Mouse (Mus musculus): ENCODE measurements at regions not wholly inside any gene's neighbourhood (a gene's known extent, or its start where the extent isn't known, plus 50 kb on each side); places are given as distances from the start of the nearest gene placed in this dataset.

- no peak for ATAC-seq (ENCODE audit: insufficient read depth, low FRiP score)
- no peaks in the 10 kb centered on the region for H3K4me1 ChIP-seq (ENCODE audit: control insufficient read depth, insufficient read depth, low read length)
- H3K4me2 ChIP-seq (ENCODE audit: low read depth, low read length) = no peak overlapping the region
- WGBS = 90% methylated on average over 2 of the region's 2 CpGs
- H3K9ac ChIP-seq (ENCODE audit: low read length) = no peak overlapping the region
- H3K27me3 ChIP-seq (ENCODE audit: control insufficient read depth, insufficient read depth, low read length) = no peaks in the 10 kb centered on the region
- H3K9me3 ChIP-seq (replicated peaks; ENCODE audit: control insufficient read depth, low read length) = no peaks in the 10 kb centered on the region; the same call in 1 of the 2 replicates
- no peaks in the 10 kb centered on the region for H3K36me3 ChIP-seq (ENCODE audit: control insufficient read depth, insufficient read depth, low read length)
- no peak overlapping the region for H3K27ac ChIP-seq (ENCODE audit: low read length)
- no peak overlapping the region for H3K4me3 ChIP-seq (replicated peaks; ENCODE audit: low read length)
These were observed 669.5 kb downstream of the Epha7 start for GRCm38 (mm10) chr4:29482407-29482806.

GRCm38 (mm10) chr4:29500844-29501243, 687.9 kb downstream of the Epha7 start:
- ATAC-seq (ENCODE audit: insufficient read depth, low FRiP score) = no peak
- Histone ChIP-seq H3K9me3 (replicated peaks; ENCODE audit: control insufficient read depth, low read length) (no peaks in the 10 kb centered on the region), H3K4me1 (ENCODE audit: control insufficient read depth, insufficient read depth, low read length) (no peaks in the 10 kb centered on the region), H3K4me2 (ENCODE audit: low read depth, low read length) (no peak overlapping the region), H3K27me3 (ENCODE audit: control insufficient read depth, insufficient read depth, low read length) (no peaks in the 10 kb centered on the region), H3K9ac (ENCODE audit: low read length) (no peak overlapping the region), H3K36me3 (ENCODE audit: control insufficient read depth, insufficient read depth, low read length) (no peaks in the 10 kb centered on the region), H3K4me3 (replicated peaks; ENCODE audit: low read length) (no peak overlapping the region), H3K27ac (ENCODE audit: low read length) (no peak overlapping the region)
- WGBS = 77% methylated on average over 1 of the region's 1 CpGs

- no peak overlapping the region for H3K9ac ChIP-seq (ENCODE audit: low read length)
- 57% methylated on average over 4 of the region's 4 CpGs for WGBS
- no peaks in the 10 kb centered on the region for H3K4me1 ChIP-seq (ENCODE audit: control insufficient read depth, insufficient read depth, low read length)
- ATAC-seq (ENCODE audit: insufficient read depth, low FRiP score) = no peak
- no peaks in the 10 kb centered on the region for H3K9me3 ChIP-seq (replicated peaks; ENCODE audit: control insufficient read depth, low read length)
- no peak overlapping the region for H3K27ac ChIP-seq (ENCODE audit: low read length)
- no peaks in the 10 kb centered on the region for H3K36me3 ChIP-seq (ENCODE audit: control insufficient read depth, insufficient read depth, low read length)
- H3K4me3 ChIP-seq (replicated peaks; ENCODE audit: low read length) = no peak overlapping the region
- no peak overlapping the region for H3K4me2 ChIP-seq (ENCODE audit: low read depth, low read length)
- no peaks in the 10 kb centered on the region for H3K27me3 ChIP-seq (ENCODE audit: control insufficient read depth, insufficient read depth, low read length)
These were observed 712.1 kb downstream of the Epha7 start for GRCm38 (mm10) chr4:29525051-29525450.

- no peaks in the 10 kb centered on the region for H3K4me1 ChIP-seq (ENCODE audit: control insufficient read depth, insufficient read depth, low read length)
- no peak for ATAC-seq (ENCODE audit: insufficient read depth, low FRiP score)
- no peak overlapping the region for H3K4me2 ChIP-seq (ENCODE audit: low read depth, low read length)
- 59% methylated on average over 5 of the region's 5 CpGs for WGBS
- no peak overlapping the region for H3K4me3 ChIP-seq (replicated peaks; ENCODE audit: low read length)
- H3K9me3 ChIP-seq (replicated peaks; ENCODE audit: control insufficient read depth, low read length) = no peaks in the 10 kb centered on the region
- H3K27ac ChIP-seq (ENCODE audit: low read length) = no peak overlapping the region
- H3K9ac ChIP-seq (ENCODE audit: low read length) = no peak overlapping the region
- H3K36me3 ChIP-seq (ENCODE audit: control insufficient read depth, insufficient read depth, low read length) = no peaks in the 10 kb centered on the region
- no peaks in the 10 kb centered on the region for H3K27me3 ChIP-seq (ENCODE audit: control insufficient read depth, insufficient read depth, low read length)
These were observed 713.1 kb downstream of the Epha7 start for GRCm38 (mm10) chr4:29525769-29526658.
